Mouse (Mus musculus) cerebellum, adult 8-10 months (tissue): Measurements from ENCODE around the gene Erlin1.

Source experiments
- DNase-seq: peaks from one replicate; pipeline ENCODE4 v3.0.0; 2022

Erlin1 gene

GRCm38 (mm10) chr19:43995427-43995826 lies 74.2 kb downstream of the Erlin1 start:
- no peak for DNase-seq

DNA sequence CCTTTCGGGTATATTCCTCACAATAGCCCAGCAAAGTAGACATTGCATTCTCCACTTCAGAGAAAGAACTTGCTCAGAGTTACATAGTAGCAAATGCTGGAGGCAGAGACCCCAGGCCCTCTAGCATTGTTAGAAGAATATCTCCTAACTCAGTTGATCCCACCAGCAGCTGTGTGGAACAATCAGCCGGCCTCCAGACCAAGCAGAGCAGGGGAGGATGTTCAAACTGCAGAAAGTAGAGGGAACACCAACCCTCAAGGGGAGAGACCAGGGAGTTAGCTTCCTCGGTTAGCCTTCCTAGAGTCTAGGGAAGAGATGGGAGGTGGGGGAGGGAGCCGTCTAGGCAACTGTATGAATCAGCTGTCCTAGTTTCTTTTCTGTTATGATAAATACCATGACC lies 77.1 kb downstream of the Erlin1 start:
- no peak for DNase-seq

DNA sequence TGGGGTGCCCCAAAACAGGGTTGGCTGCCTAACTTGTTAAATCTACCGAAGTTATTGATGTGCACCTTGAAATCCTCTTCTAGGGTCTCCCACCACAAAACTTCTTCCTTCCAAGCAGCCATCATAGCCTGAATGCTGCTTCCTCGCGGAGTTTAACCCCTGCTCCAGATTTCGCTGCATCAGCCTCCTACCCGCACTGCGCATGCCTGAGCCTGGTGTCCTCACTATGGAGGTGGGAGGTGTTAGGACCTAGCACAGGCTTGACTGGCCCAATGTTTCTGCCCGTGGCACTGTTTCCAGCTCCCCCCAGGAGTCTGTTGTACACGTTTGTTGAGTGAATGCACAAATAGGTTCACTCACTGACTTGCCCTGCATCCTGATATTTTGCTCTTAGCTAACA lies 79.2 kb downstream of the Erlin1 start:
- DNase-seq, result no peak

DNA sequence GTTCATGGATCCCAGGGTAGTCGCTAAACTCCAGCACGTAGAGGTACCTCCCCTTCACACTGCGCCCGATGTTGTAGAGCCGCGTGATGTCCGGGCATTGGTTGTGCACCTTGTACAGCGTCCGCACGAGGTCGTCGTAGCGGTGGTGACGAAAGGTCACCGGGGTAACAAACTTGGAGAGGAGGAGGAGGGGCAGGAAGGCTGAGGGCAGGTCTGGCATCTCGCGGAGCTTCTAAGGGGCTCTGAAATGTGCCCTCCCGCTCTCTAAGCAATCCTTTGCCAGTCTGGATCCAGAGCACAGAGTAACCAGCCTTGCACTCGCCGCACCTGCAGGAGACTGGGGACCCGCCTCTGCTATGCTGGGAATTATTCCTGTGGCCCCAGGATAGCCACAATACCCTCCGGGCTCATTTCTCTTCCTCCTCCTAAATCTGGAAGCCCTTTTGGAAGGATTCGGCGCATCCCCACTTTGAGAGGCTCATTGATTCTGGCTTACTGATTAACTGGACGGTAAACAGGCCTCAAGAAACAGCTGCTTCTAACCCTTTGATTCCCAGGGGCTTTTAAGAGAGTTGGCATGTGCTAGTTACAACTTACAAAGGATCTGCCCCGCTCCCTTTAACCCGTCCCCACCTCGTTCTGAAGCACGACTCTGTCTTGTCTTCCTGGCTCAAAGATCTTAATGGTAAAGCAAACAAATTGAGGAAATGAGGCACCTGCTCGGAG lies 83.4 kb downstream of the Erlin1 start, which contains the start of gene Cpn1:
Cpn1 (minus strand) TSS at position 488 of the 726 bp plus-strand sequence.
- no peak for DNase-seq
